Mouse (Mus musculus) stomach, postnatal 0 days (tissue): ENCODE data around the gene Fgfr2. TPM values are rescaled to one million over a fixed set of nuclear protein-coding genes. Genes with fewer than 3 reads are reported as not detected.

Experiments used
- ATAC-seq: fragments of 200-750 bp; cut with Nextera tagmentation; 2 replicates; pipeline ENCODE4 v1.8.0; 2017; ENCODE audit not compliant: low FRiP score, low TSS enrichment
- DNase-seq: peaks from one replicate; pipeline ENCODE4 v3.0.0-alpha.2; 2016; ENCODE audit warnings: low spot score
- H3K27ac ChIP-seq: fragments of 300-500 bp; sonication (generic); replicated peaks from 2 replicates; pipeline ENCODE4 v1.5.1; 2014; ENCODE audit warnings: mild to moderate bottlenecking, control low read depth
- H3K27me3 ChIP-seq: fragments of 300-500 bp; sonication (generic); 2 replicates; pipeline ENCODE4 v1.6.1; 2014; ENCODE audit warnings: low read length; ENCODE audit not compliant: control insufficient read depth, insufficient read depth
- H3K36me3 ChIP-seq: fragments of 300-500 bp; sonication (generic); 2 replicates; pipeline ENCODE4 v1.6.1; 2014; ENCODE audit warnings: low read length, mixed read lengths; ENCODE audit not compliant: control insufficient read depth, insufficient read depth
- H3K4me1 ChIP-seq: fragments of 300-500 bp; sonication (generic); replicated peaks from 2 replicates; pipeline ENCODE4 v1.6.1; 2014; ENCODE audit warnings: antibody characterized with exemption; ENCODE audit not compliant: control insufficient read depth, insufficient read depth
- H3K4me2 ChIP-seq: fragments of 300-500 bp; sonication (generic); replicated peaks from 2 replicates; pipeline ENCODE4 v1.6.1; 2014; ENCODE audit warnings: low read depth, mild to moderate bottlenecking, control low read depth, moderate library complexity
- H3K4me3 ChIP-seq: fragments of 300-500 bp; sonication (generic); 2 replicates; pipeline ENCODE4 v1.5.1; 2014; ENCODE audit warnings: low read depth, low read length, control low read depth
- H3K9ac ChIP-seq: fragments of 300-500 bp; sonication (generic); 2 replicates; pipeline ENCODE4 v1.6.1; 2014; ENCODE audit warnings: mild to moderate bottlenecking, low read length, control low read depth, mixed read lengths
- H3K9me3 ChIP-seq: fragments of 300-500 bp; sonication (generic); 2 replicates; pipeline ENCODE4 v1.6.1; 2016; ENCODE audit warnings: low read length; ENCODE audit not compliant: control insufficient read depth
- CTCF ChIP-seq: IDR thresholded peaks from 2 replicates; pipeline ENCODE4 v1.5.1; 2016; ENCODE audit warnings: antibody characterized with exemption, low read depth, mild to moderate bottlenecking, moderate library complexity
- EP300 ChIP-seq: optimal IDR thresholded peaks from 2 replicates; pipeline ENCODE3; 2016; ENCODE audit warnings: antibody characterized with exemption
- WGBS: fragments of 180-500 bp; shearing (Covaris S2); extraction: QIAGEN DNeasy Blood & Tissue Kit; methylation state at CpG from one replicate; pipeline ENCODE4 v1.1.7; 2014; 5-methylcytosine and 5-hydroxymethylcytosine counted together
- polyA plus RNA-seq: library from polyadenylated mRNA; unstranded; fragments of >200 nt; fragmentation: Nextera tagmentation; extraction: Ambion mirVana; gene quantifications from 2 replicates; pipeline ENCODE4 v1.2.1, GENCODE M21; 2015

Fgfr2 gene
- polyA plus RNA-seq, 1 experiment from 2014 or later: 60.8 TPM

- no peaks in the 10 kb centered on the region for H3K9me3 ChIP-seq
- WGBS: 54% methylated on average over 10 of the region's 10 CpGs
- no peaks in the 10 kb centered on the region; the same call in 1 of the 2 replicates for H3K4me1 ChIP-seq
- 0 out of 2 replicates have a peak overlapping the region, but pooled peaks have one; percentile 13 for H3K27ac ChIP-seq
- no peak overlapping the region for H3K9ac ChIP-seq
- no peaks in the 10 kb centered on the region for H3K27me3 ChIP-seq
- no peaks in the 10 kb centered on the region for H3K36me3 ChIP-seq
- H3K4me2 ChIP-seq: no peak overlapping the region
- DNase-seq: peak; percentile 27
- peak; percentile 61 for TF ChIP-seq CTCF
- no peak for TF ChIP-seq EP300
- peak; percentile 67; the same call in 1 of the 2 replicates for ATAC-seq
- no peak overlapping the region for H3K4me3 ChIP-seq
Measured at GRCm38 (mm10) chr7:132373594-132374378, 749.4 kb downstream of the Fgfr2 start.

GRCm38 (mm10) chr7:132372752-132373513 lies 750.2 kb downstream of the Fgfr2 start:
- WGBS: 26% methylated on average over 17 of the region's 17 CpGs
- Histone ChIP-seq H3K9ac (no peak overlapping the region), H3K27me3 (no peaks in the 10 kb centered on the region), H3K27ac (no peak overlapping the region), H3K4me3 (no peak overlapping the region), H3K4me1 (no peaks in the 10 kb centered on the region; the same call in 1 of the 2 replicates), H3K4me2 (no peak overlapping the region), H3K9me3 (no peaks in the 10 kb centered on the region), H3K36me3 (no peaks in the 10 kb centered on the region)
- no peak for ATAC-seq
- no peak for DNase-seq
- TF ChIP-seq CTCF: no peak
- no peak for TF ChIP-seq EP300

- H3K4me2 ChIP-seq: no peak overlapping the region
- no peak overlapping the region for H3K4me3 ChIP-seq
- no peak overlapping the region for H3K27ac ChIP-seq
- H3K27me3 ChIP-seq: no peaks in the 10 kb centered on the region
- DNase-seq (no peak), ATAC-seq (no peak)
- WGBS: 77% methylated on average over 1 of the region's 1 CpGs
- TF ChIP-seq EP300 (no peak), CTCF (no peak)
- no peaks in the 10 kb centered on the region for H3K36me3 ChIP-seq
- H3K4me1 ChIP-seq: no peaks in the 10 kb centered on the region; the same call in 1 of the 2 replicates
- no peaks in the 10 kb centered on the region for H3K9me3 ChIP-seq
- H3K9ac ChIP-seq: no peak overlapping the region
Measured at GRCm38 (mm10) chr7:132371832-132372231, 751.3 kb downstream of the Fgfr2 start.

- Histone ChIP-seq H3K9ac (no peak overlapping the region), H3K27ac (no peak overlapping the region), H3K9me3 (no peaks in the 10 kb centered on the region), H3K4me1 (no peaks in the 10 kb centered on the region; the same call in 1 of the 2 replicates), H3K4me2 (no peak overlapping the region), H3K27me3 (no peaks in the 10 kb centered on the region), H3K36me3 (no peaks in the 10 kb centered on the region), H3K4me3 (no peak overlapping the region)
- 60% methylated on average over 2 of the region's 2 CpGs for WGBS
- TF ChIP-seq CTCF (no peak), EP300 (no peak)
- ATAC-seq: no peak
- no peak for DNase-seq
Measured at GRCm38 (mm10) chr7:132369784-132370183, 753.4 kb downstream of the Fgfr2 start.

- no peaks in the 10 kb centered on the region for H3K9me3 ChIP-seq
- ATAC-seq (no peak), DNase-seq (no peak)
- no peaks in the 10 kb centered on the region for H3K27me3 ChIP-seq
- no peak overlapping the region for H3K4me3 ChIP-seq
- no peaks in the 10 kb centered on the region; the same call in 1 of the 2 replicates for H3K4me1 ChIP-seq
- H3K36me3 ChIP-seq: no peaks in the 10 kb centered on the region
- H3K4me2 ChIP-seq: no peak overlapping the region
- H3K27ac ChIP-seq: no peak overlapping the region
- no peak overlapping the region for H3K9ac ChIP-seq
- WGBS: 62% methylated on average over 6 of the region's 6 CpGs
- TF ChIP-seq CTCF: no peak
- no peak for TF ChIP-seq EP300
Measured at GRCm38 (mm10) chr7:132368859-132369258, 754.3 kb downstream of the Fgfr2 start.
